Mouse (Mus musculus): ENCODE data around the gene Nlrc5.

Gene Nlrc5

GRCm38 (mm10) chr8:94529875-94530274 is 95.7 kb downstream of the Nlrc5 start:
- no peak for DNase-seq (ENCODE audit: low spot score)

- DNase-seq (ENCODE audit: low spot score) = no peak
Measured at GRCm38 (mm10) chr8:94530643-94531042, 96.5 kb downstream of the Nlrc5 start.

GRCm38 (mm10) chr8:94532000-94532399 is 97.8 kb downstream of the Nlrc5 start:
- no peak for DNase-seq (ENCODE audit: low spot score)

- DNase-seq (ENCODE audit: low spot score) = no peak
Measured at GRCm38 (mm10) chr8:94532525-94532872, 98.3 kb downstream of the Nlrc5 start.

- DNase-seq (ENCODE audit: low spot score) = no peak
Measured at GRCm38 (mm10) chr8:94532873-94533671, 98.9 kb downstream of the Nlrc5 start, which contains the start of gene Cpne2. Gene Cpne2, plus strand, starts transcription at chr8:94532990.

GRCm38 (mm10) chr8:94534612-94535011 is 100.5 kb downstream of the Nlrc5 start:
- no peak for DNase-seq (ENCODE audit: low spot score)

- no peak for DNase-seq (ENCODE audit: low spot score)
Measured at GRCm38 (mm10) chr8:94535631-94536030, 101.5 kb downstream of the Nlrc5 start.

GRCm38 (mm10) chr8:94537456-94537855 is 103.3 kb downstream of the Nlrc5 start:
- no peak for DNase-seq (ENCODE audit: low spot score)

- no peak for DNase-seq (ENCODE audit: low spot score)
Measured at GRCm38 (mm10) chr8:94540025-94540424, 105.9 kb downstream of the Nlrc5 start.

- DNase-seq (ENCODE audit: low spot score) = no peak
Measured at GRCm38 (mm10) chr8:94540889-94541795, 107.0 kb downstream of the Nlrc5 start.

- DNase-seq (ENCODE audit: low spot score) = no peak
Measured at GRCm38 (mm10) chr8:94543981-94544380, 109.8 kb downstream of the Nlrc5 start.

- DNase-seq (ENCODE audit: low spot score) = no peak
Measured at GRCm38 (mm10) chr8:94549041-94549440, 114.9 kb downstream of the Nlrc5 start.

GRCm38 (mm10) chr8:94549482-94549881 is 115.3 kb downstream of the Nlrc5 start:
- no peak for DNase-seq (ENCODE audit: low spot score)

- DNase-seq (ENCODE audit: low spot score) = no peak
Measured at GRCm38 (mm10) chr8:94549998-94550397, 115.8 kb downstream of the Nlrc5 start.

- DNase-seq (ENCODE audit: low spot score) = no peak
Measured at GRCm38 (mm10) chr8:94551471-94552422, 117.6 kb downstream of the Nlrc5 start.

GRCm38 (mm10) chr8:94552696-94553095 is 118.5 kb downstream of the Nlrc5 start:
- DNase-seq (ENCODE audit: low spot score) = no peak

- DNase-seq (ENCODE audit: low spot score) = no peak
Measured at GRCm38 (mm10) chr8:94557281-94557680, 123.1 kb downstream of the Nlrc5 start.

GRCm38 (mm10) chr8:94561256-94561655 is 127.1 kb downstream of the Nlrc5 start:
- no peak for DNase-seq (ENCODE audit: low spot score)

- DNase-seq (ENCODE audit: low spot score) = no peak
Measured at GRCm38 (mm10) chr8:94564421-94564820, 130.3 kb downstream of the Nlrc5 start.

- DNase-seq (ENCODE audit: low spot score) = no peak
Measured at GRCm38 (mm10) chr8:94566033-94566432, 131.9 kb downstream of the Nlrc5 start.

- no peak for DNase-seq (ENCODE audit: low spot score)
Measured at GRCm38 (mm10) chr8:94566446-94567158, 132.4 kb downstream of the Nlrc5 start.

Data from urinary bladder, postnatal 10 days (tissue).